In the genomic region with DNA sequence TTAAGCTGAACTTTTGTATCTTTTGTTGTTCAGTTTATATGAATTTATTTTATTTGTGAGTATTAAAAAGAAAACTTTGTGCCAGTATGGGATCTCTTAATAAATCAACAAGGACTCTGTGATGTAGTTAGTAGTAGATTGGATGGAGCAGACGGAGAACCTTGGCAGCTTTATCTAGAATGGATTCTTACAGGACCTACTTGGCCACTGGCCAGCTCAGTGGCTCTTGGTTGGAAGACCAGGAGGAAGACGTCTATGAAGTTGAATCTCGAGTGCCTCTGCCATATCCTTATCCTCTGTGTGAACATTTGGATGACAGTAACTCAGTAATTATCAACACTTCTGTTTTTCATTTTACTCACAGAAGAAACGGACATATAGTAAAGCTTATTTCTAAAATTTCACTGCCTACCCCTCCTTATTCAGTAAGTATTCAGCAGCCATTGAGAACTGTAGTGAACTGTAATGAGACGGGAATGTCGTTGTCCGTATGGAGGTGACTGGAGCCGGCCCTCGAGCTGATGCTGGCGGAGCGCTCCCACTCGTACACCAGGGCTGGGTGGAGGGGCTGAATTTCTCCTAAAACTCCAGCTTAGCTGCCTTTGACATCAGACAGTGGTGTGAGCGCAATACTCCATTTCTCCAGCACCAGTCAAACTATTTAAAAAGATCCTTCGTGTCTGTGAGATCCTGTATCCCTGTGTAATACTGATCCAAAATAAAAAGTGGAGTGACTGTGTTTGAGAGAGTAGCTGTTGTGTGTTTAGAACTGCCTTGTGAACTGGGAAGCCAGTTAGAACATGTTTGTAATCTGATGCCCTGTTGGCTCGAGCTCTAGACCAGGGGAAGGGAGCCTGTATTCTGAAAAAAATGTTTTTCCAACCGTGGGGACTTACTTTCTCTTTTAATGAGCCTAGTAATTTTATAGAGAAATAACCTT, we compare ENCODE assay signal across 8 mouse cellular contexts.
A peak's percentile ranks its signal among the peaks of the same experiment; 100 is the strongest.
DNase-seq lines count a peak whose midpoint lies in the region; ATAC-seq and TF ChIP-seq lines count a peak whose summit lies in the region.

No protein-coding gene starts in this region.

- 69% methylated on average over 16 of the region's 16 CpGs for WGBS in embryonic facial prominence, embryonic 10.5 days
- WGBS in lung, adult 2 months: 48% methylated on average over 16 of the region's 16 CpGs

- no peak for TF ChIP-seq EP300 in MEL (IDR thresholded peaks at IDR 0.05; ENCODE audit: low read depth in 1 of 2, low read length in 2 of 2)

- ATAC-seq in erythroblast, adult 5-6 weeks (replicated peaks; ENCODE audit: low FRiP score, poor library complexity, severe bottlenecking): no peak

- H3K27ac ChIP-seq in MEL (ENCODE audit: control insufficient read depth, low read depth, low read length): no peak overlapping the region
- peak overlapping the region; percentile 25; the same call in 1 of the 2 replicates for H3K27ac ChIP-seq in embryonic facial prominence, embryonic 10.5 days (replicated peaks)

- H3K9ac ChIP-seq in MEL (ENCODE audit: control insufficient read depth, low read depth, low read length, poor library complexity, severe bottlenecking): no peak overlapping the region

- TF ChIP-seq CTCF in MEL (IDR thresholded peaks at IDR 0.05 in 2 of 3, conservative IDR thresholded peaks at IDR 0.05 in 1 of 3; ENCODE audit: control insufficient read depth in 1 of 3, insufficient read depth in 1 of 3, low read depth in 2 of 3, low read length in 3 of 3, poor library complexity in 1 of 3, severe bottlenecking in 1 of 3): no peak
- TF ChIP-seq CTCF in lung, adult 2 months (IDR thresholded peaks at IDR 0.05; ENCODE audit: insufficient read depth, low read length): no peak

- H3K4me3 ChIP-seq in MEL (ENCODE audit: control insufficient read depth in 1 of 2, insufficient read depth in 1 of 2, low read depth in 2 of 2, low read length in 2 of 2): no peak overlapping the region
- H3K4me3 ChIP-seq in embryonic facial prominence, embryonic 10.5 days: no peak overlapping the region
- H3K4me3 ChIP-seq in lung, adult 2 months (replicated peaks; ENCODE audit: extremely low read depth, low read depth, low read length): peak overlapping the region; percentile 16

- no peaks in the 10 kb centered on the region for H3K79me2 ChIP-seq in MEL (ENCODE audit: control insufficient read depth, insufficient read depth, low read length, poor library complexity)

- no peaks in the 10 kb centered on the region for H3K9me3 ChIP-seq in MEL (replicated peaks; ENCODE audit: insufficient read depth, low read length)
- no peaks in the 10 kb centered on the region for H3K9me3 ChIP-seq in embryonic facial prominence, embryonic 10.5 days

- intact Hi-C loops in heart, postnatal 10 days (cut with DNase I): no loop called here

- H3K27me3 ChIP-seq in MEL (ENCODE audit: control insufficient read depth in 1 of 2, insufficient read depth in 2 of 2, low read length in 2 of 2): no peaks in the 10 kb centered on the region
- no peaks in the 10 kb centered on the region for H3K27me3 ChIP-seq in embryonic facial prominence, embryonic 10.5 days (replicated peaks; ENCODE audit: low read depth, poor library complexity, severe bottlenecking)

- peak; percentile 71 for DNase-seq in 3T3-L1 (ENCODE audit: low read depth, low spot score)
- peak; percentile 14 for DNase-seq in MEL (ENCODE audit: low read depth, low spot score)
- peak; percentile 23 for DNase-seq in embryonic facial prominence, embryonic 10.5 days (ENCODE audit: low spot score)
- peak; percentile 53 to 56 for DNase-seq in heart, postnatal 10 days
- no peak for DNase-seq in lung, adult 2 months
- no peak for DNase-seq in layer of hippocampus, adult 8-10 months (ENCODE audit: low spot score in 2 of 2)
- no peak for DNase-seq in retina, postnatal 1 day

- no peak for TF ChIP-seq RAD21 in MEL (IDR thresholded peaks at IDR 0.05; ENCODE audit: low read depth, low read length)

- H3K4me1 ChIP-seq in MEL (ENCODE audit: control insufficient read depth in 1 of 2, insufficient read depth in 2 of 2, low read length in 2 of 2): no peaks in the 10 kb centered on the region
- H3K4me1 ChIP-seq in embryonic facial prominence, embryonic 10.5 days: peaks cover 5% of the 10 kb centered on the region
- peaks cover 4% of the 10 kb centered on the region; the same call in 1 of the 2 replicates for H3K4me1 ChIP-seq in lung, adult 2 months (ENCODE audit: control insufficient read depth, insufficient read depth, low read length)

- no peak for TF ChIP-seq POLR2A in MEL (IDR thresholded peaks at IDR 0.05; ENCODE audit: control insufficient read depth in 1 of 2, insufficient read depth in 1 of 2, low read depth in 1 of 2, low read length in 2 of 2, poor library complexity in 1 of 2)
- no peak for TF ChIP-seq POLR2A in lung, adult 2 months (IDR thresholded peaks at IDR 0.05; ENCODE audit: borderline replicate concordance, extremely low read depth, low read depth, low read length)

- H3K36me3 ChIP-seq in MEL (ENCODE audit: control insufficient read depth in 1 of 2, insufficient read depth in 2 of 2, low read length in 2 of 2): peaks cover 0 to 2% of the 10 kb centered on the region in 2 experiments; a peak in 1 of 4 replicates
- H3K36me3 ChIP-seq in embryonic facial prominence, embryonic 10.5 days (replicated peaks): peaks cover 27% of the 10 kb centered on the region

TF ChIP-seq in MEL, 35 proteins besides CTCF, POLR2A, EP300 and RAD21:
- no peak for TF ChIP-seq ZMIZ1 (IDR thresholded peaks at IDR 0.05; ENCODE audit: low read depth, low read length)
- no peak for TF ChIP-seq MAZ (IDR thresholded peaks at IDR 0.05; ENCODE audit: low read depth, low read length)
- no peak for TF ChIP-seq TBP (IDR thresholded peaks at IDR 0.05; ENCODE audit: low read depth, low read length)
- TF ChIP-seq CHD1 (IDR thresholded peaks at IDR 0.05; ENCODE audit: low read depth, low read length): no peak
- no peak for TF ChIP-seq POLR2AphosphoS5 (IDR thresholded peaks at IDR 0.05; ENCODE audit: borderline replicate concordance, low read depth, low read length)
- no peak for TF ChIP-seq RCOR1 (IDR thresholded peaks at IDR 0.05; ENCODE audit: low read depth, low read length)
- TF ChIP-seq POLR2AphosphoS2 (IDR thresholded peaks at IDR 0.05; ENCODE audit: low read length): no peak
- TF ChIP-seq HCFC1 (IDR thresholded peaks at IDR 0.05; ENCODE audit: low read depth, low read length): no peak
- TF ChIP-seq JUND (IDR thresholded peaks at IDR 0.05; ENCODE audit: low read depth, low read length): no peak
- TF ChIP-seq MAFK (IDR thresholded peaks at IDR 0.05; ENCODE audit: borderline replicate concordance, low read depth, low read length): no peak
- no peak for TF ChIP-seq MEF2A (IDR thresholded peaks at IDR 0.05; ENCODE audit: extremely low read depth, insufficient replicate concordance, low read depth, low read length, poor library complexity, severe bottlenecking)
- TF ChIP-seq MYC (IDR thresholded peaks at IDR 0.05; ENCODE audit: low read depth, low read length): no peak
- TF ChIP-seq ZNF384 (IDR thresholded peaks at IDR 0.05; ENCODE audit: low read depth, low read length): no peak
- TF ChIP-seq TAL1 (IDR thresholded peaks at IDR 0.05; ENCODE audit: low read length): no peak
- no peak for TF ChIP-seq MXI1 (IDR thresholded peaks at IDR 0.05; ENCODE audit: low read depth, low read length)

Comparison
In these comparisons a context has a peak if more than half of its experiments do, and no peak if none do; other contexts are left out.
1. DNase-seq: peak in 3T3-L1 (single experiment), MEL (single experiment), embryonic facial prominence, embryonic 10.5 days (single experiment) and heart, postnatal 10 days (2 of 2); none in lung, adult 2 months (single experiment), layer of hippocampus, adult 8-10 months (0 of 2) and retina, postnatal 1 day (single experiment).